Mouse (Mus musculus): ENCODE results near the gene Ugt1a6a. TPM values are rescaled to one million over a fixed set of nuclear protein-coding genes. Genes with fewer than 3 reads are reported as not detected.
"Not testable (repeated sequence)": the region's sequence is repeated elsewhere in the genome, so short reads cannot be mapped to it uniquely, and the experiment has no call there.

Gene Ugt1a6a
- total RNA-seq, 2 experiments from 2014 or later, result 3.8 to 5.7 TPM

GRCm38 (mm10) chr1:88205294-88205922 is 70.8 kb downstream of the Ugt1a6a start, which contains the start of gene Dnajb3:
Gene Dnajb3, minus strand, starts transcription at chr1:88205782.
- DNase-seq, result peak; percentile 72 to 76
- intact Hi-C loops (cut with DNase I), result no loop called here

GRCm38 (mm10) chr1:88206843-88207479 is 72.4 kb downstream of the Ugt1a6a start:
- intact Hi-C loops (cut with DNase I), result no loop called here
- DNase-seq, result no peak

GRCm38 (mm10) chr1:88211812-88212211 is 77.2 kb downstream of the Ugt1a6a start, which contains the start of gene Ugt1a1:
Gene Ugt1a1, plus strand, starts transcription at chr1:88211959.
- intact Hi-C loops (cut with DNase I), result no loop called here
- DNase-seq, result peak in 1 of 2 experiments; percentile 10

GRCm38 (mm10) chr1:88212341-88213045 is 77.9 kb downstream of the Ugt1a6a start:
- intact Hi-C loops (cut with DNase I), result no loop called here
- peak in 1 of 2 experiments; percentile 4 for DNase-seq

- intact Hi-C loops (cut with DNase I), result no loop called here
- no peak for DNase-seq
Measured at GRCm38 (mm10) chr1:88213061-88213460, 78.5 kb downstream of the Ugt1a6a start.

- DNase-seq, result peak in 1 of 2 experiments; percentile 4
- intact Hi-C loops (cut with DNase I), result no loop called here
Measured at GRCm38 (mm10) chr1:88213766-88214461, 79.3 kb downstream of the Ugt1a6a start.

- intact Hi-C loops (cut with DNase I), result no loop called here
- peak in 1 of 2 experiments; percentile 2 for DNase-seq
Measured at GRCm38 (mm10) chr1:88214462-88214952, 79.9 kb downstream of the Ugt1a6a start.

GRCm38 (mm10) chr1:88215466-88216380 is 81.1 kb downstream of the Ugt1a6a start:
- intact Hi-C loops (cut with DNase I), result no loop called here
- DNase-seq, result no peak

GRCm38 (mm10) chr1:88216551-88216950 is 81.9 kb downstream of the Ugt1a6a start:
- intact Hi-C loops (cut with DNase I), result no loop called here
- DNase-seq, result no peak

- no peak for DNase-seq
- intact Hi-C loops (cut with DNase I), result no loop called here
Measured at GRCm38 (mm10) chr1:88217144-88217543, 82.5 kb downstream of the Ugt1a6a start.

GRCm38 (mm10) chr1:88217576-88217975 is 83.0 kb downstream of the Ugt1a6a start:
- intact Hi-C loops (cut with DNase I), result no loop called here

GRCm38 (mm10) chr1:88218051-88218450 is 83.4 kb downstream of the Ugt1a6a start:
- peak; percentile 7 to 11 for DNase-seq
- intact Hi-C loops (cut with DNase I), result no loop called here

More at GRCm38 (mm10) chr1:88217576-88217975, 83.0 kb downstream of the Ugt1a6a start:
- no peak for DNase-seq

GRCm38 (mm10) chr1:88218591-88218990 is 84.0 kb downstream of the Ugt1a6a start:
- no peak for DNase-seq
- intact Hi-C loops (cut with DNase I), result no loop called here

- peak in 1 of 2 experiments; percentile 4 for DNase-seq
- intact Hi-C loops (cut with DNase I), result no loop called here
Measured at GRCm38 (mm10) chr1:88219054-88219453, 84.4 kb downstream of the Ugt1a6a start.

- intact Hi-C loops (cut with DNase I), result no loop called here
- DNase-seq, result peak in 1 of 2 experiments; percentile 5
Measured at GRCm38 (mm10) chr1:88220336-88220735, 85.7 kb downstream of the Ugt1a6a start.

- DNase-seq, result no peak
- intact Hi-C loops (cut with DNase I), result no loop called here
Measured at GRCm38 (mm10) chr1:88222216-88222615, 87.6 kb downstream of the Ugt1a6a start.

- intact Hi-C loops (cut with DNase I), result not testable (repeated sequence)
- peak in 1 of 2 experiments; percentile 6 for DNase-seq
Measured at GRCm38 (mm10) chr1:88223011-88223515, 88.5 kb downstream of the Ugt1a6a start.

GRCm38 (mm10) chr1:88223591-88223990 is 89.0 kb downstream of the Ugt1a6a start:
- DNase-seq, result peak; percentile 4 to 6

More at GRCm38 (mm10) chr1:88223591-88223990, 89.0 kb downstream of the Ugt1a6a start:
- intact Hi-C loops (cut with DNase I), result no loop called here
